Mouse (Mus musculus) frontal cortex, postnatal 10 days (tissue): ENCODE data around the gene Cage1.

Experiments
- DNase-seq, 2 experiments: peaks; one replicate each; pipeline ENCODE4 v3.0.0; 2022; ENCODE audit warnings: low spot score in 2 of 2, mixed read lengths in 1 of 2

Gene Cage1

GRCm38 (mm10) chr13:37966256-37967051, 70.4 kb downstream of the Cage1 start:
- DNase-seq: no peak

GRCm38 (mm10) chr13:37965126-37965914, 71.5 kb downstream of the Cage1 start:
- DNase-seq: no peak

- no peak for DNase-seq
Measured at GRCm38 (mm10) chr13:37964128-37965087, 72.5 kb downstream of the Cage1 start.

- peak in 1 of 2 experiments; percentile 62 for DNase-seq
Measured at GRCm38 (mm10) chr13:37963354-37964007, 73.4 kb downstream of the Cage1 start.

- no peak for DNase-seq
Measured at GRCm38 (mm10) chr13:37962541-37962940, 74.3 kb downstream of the Cage1 start.

- no peak for DNase-seq
Measured at GRCm38 (mm10) chr13:37959936-37960335, 76.9 kb downstream of the Cage1 start.

- DNase-seq: no peak
Measured at GRCm38 (mm10) chr13:37959239-37959907, 77.5 kb downstream of the Cage1 start.

- no peak for DNase-seq
Measured at GRCm38 (mm10) chr13:37958498-37959238, 78.2 kb downstream of the Cage1 start.
